Mouse (Mus musculus): ENCODE results near the gene Tas2r118.

GRCm38 (mm10) chr6:23990687-23991387 lies 21.0 kb upstream of the Tas2r118 start:
- TF ChIP-seq POLR2AphosphoS2 (IDR thresholded peaks at IDR 0.05; ENCODE audit: insufficient read length, low read depth) (no peak), USF1 (IDR thresholded peaks at IDR 0.05; ENCODE audit: low read depth) (no peak), POLR2A (IDR thresholded peaks at IDR 0.05; ENCODE audit: insufficient read length, low read depth) (no peak), SRF (IDR thresholded peaks at IDR 0.05; ENCODE audit: control insufficient read depth, insufficient read length, low read depth) (no peak), TCF12 (IDR thresholded peaks at IDR 0.05; ENCODE audit: insufficient read depth, poor library complexity, severe bottlenecking) (no peak), E2F4 (IDR thresholded peaks at IDR 0.05; ENCODE audit: insufficient read depth) (no peak), MAX (IDR thresholded peaks at IDR 0.05; ENCODE audit: low read depth) (no peak), MYOG (IDR thresholded peaks at IDR 0.05; ENCODE audit: control insufficient read depth in 1 of 3, insufficient read depth in 1 of 3, insufficient read length in 2 of 3, low read depth in 2 of 3) (no peak), TCF3 (IDR thresholded peaks at IDR 0.05; ENCODE audit: insufficient read length, low read depth) (no peak), CEBPB (IDR thresholded peaks at IDR 0.05; ENCODE audit: insufficient read depth, poor library complexity, severe bottlenecking) (no peak), MYOD1 (IDR thresholded peaks at IDR 0.05; ENCODE audit: control insufficient read depth in 1 of 3, insufficient read length in 2 of 3, low read depth in 2 of 3) (no peak), REST (IDR thresholded peaks at IDR 0.05; ENCODE audit: insufficient read depth, insufficient read length) (no peak)

All from myocyte (in vitro differentiated cells).